Mouse (Mus musculus): ENCODE data around the gene Ddx19b.
A peak's percentile ranks its signal among the peaks of the same experiment; 100 is the strongest.
"Not testable (repeated sequence)": the region's sequence is repeated elsewhere in the genome, so short reads cannot be mapped to it uniquely, and the experiment has no call there.

Gene Ddx19b

GRCm38 (mm10) chr8:111031572-111031971, at the start of gene Ddx19b:
TSS of gene Ddx19b (minus strand) at chr8:111031751.
- no peak for DNase-seq (ENCODE audit: low read depth)

GRCm38 (mm10) chr8:111079861-111080271, 48.3 kb upstream of the Ddx19b start:
- no peak for DNase-seq (ENCODE audit: low read depth)

- DNase-seq (ENCODE audit: low read depth) = no peak
These were observed 47.9 kb upstream of the Ddx19b start for GRCm38 (mm10) chr8:111079461-111079860.

GRCm38 (mm10) chr8:111075926-111076325, 44.4 kb upstream of the Ddx19b start:
- DNase-seq (ENCODE audit: low read depth) = no peak

GRCm38 (mm10) chr8:111068660-111069059, 37.1 kb upstream of the Ddx19b start:
- not testable (repeated sequence) for DNase-seq (ENCODE audit: low read depth)

GRCm38 (mm10) chr8:111067439-111067838, 35.9 kb upstream of the Ddx19b start:
- no peak for DNase-seq (ENCODE audit: low read depth)

- DNase-seq (ENCODE audit: low read depth) = no peak
These were observed 34.8 kb upstream of the Ddx19b start for GRCm38 (mm10) chr8:111066308-111066707.

GRCm38 (mm10) chr8:111062893-111063292, 31.3 kb upstream of the Ddx19b start:
- no peak for DNase-seq (ENCODE audit: low read depth)

GRCm38 (mm10) chr8:111062072-111062757, 30.7 kb upstream of the Ddx19b start:
- DNase-seq (ENCODE audit: low read depth) = peak; percentile 69

GRCm38 (mm10) chr8:111061688-111062071, 30.1 kb upstream of the Ddx19b start:
- DNase-seq (ENCODE audit: low read depth) = no peak

GRCm38 (mm10) chr8:111058946-111059572, 27.5 kb upstream of the Ddx19b start:
- DNase-seq (ENCODE audit: low read depth) = no peak

- DNase-seq (ENCODE audit: low read depth) = no peak
These were observed 25.2 kb upstream of the Ddx19b start for GRCm38 (mm10) chr8:111056691-111057293.

GRCm38 (mm10) chr8:111056158-111056663, 24.7 kb upstream of the Ddx19b start, which contains the start of gene Exosc6:
TSS of gene Exosc6 (plus strand) at chr8:111056339.
- peak; percentile 92 for DNase-seq (ENCODE audit: low read depth)

- no peak for DNase-seq (ENCODE audit: low read depth)
These were observed 24.1 kb upstream of the Ddx19b start for GRCm38 (mm10) chr8:111055661-111056060.

- no peak for DNase-seq (ENCODE audit: low read depth)
These were observed 23.6 kb upstream of the Ddx19b start for GRCm38 (mm10) chr8:111055031-111055634.

- no peak for DNase-seq (ENCODE audit: low read depth)
These were observed 22.4 kb upstream of the Ddx19b start for GRCm38 (mm10) chr8:111053827-111054518.

GRCm38 (mm10) chr8:111049106-111049505, 17.6 kb upstream of the Ddx19b start:
- DNase-seq (ENCODE audit: low read depth) = no peak

- DNase-seq (ENCODE audit: low read depth) = no peak
These were observed 17.1 kb upstream of the Ddx19b start for GRCm38 (mm10) chr8:111048694-111049093.

GRCm38 (mm10) chr8:111044003-111044734, 12.6 kb upstream of the Ddx19b start:
- DNase-seq (ENCODE audit: low read depth) = no peak

GRCm38 (mm10) chr8:111042546-111042945, 11.0 kb upstream of the Ddx19b start:
- DNase-seq (ENCODE audit: low read depth) = no peak

- DNase-seq (ENCODE audit: low read depth) = no peak
These were observed 5.0 kb upstream of the Ddx19b start for GRCm38 (mm10) chr8:111036591-111036990.
